Mouse (Mus musculus) embryonic facial prominence, embryonic 11.5 days (tissue): ENCODE data around the gene Dusp18. TPM values are rescaled to one million over a fixed set of nuclear protein-coding genes. Genes with fewer than 3 reads are reported as not detected.

Experiments used
- ATAC-seq: fragments of 200-750 bp; cut with Nextera tagmentation; replicated peaks from 2 replicates; pipeline ENCODE4 v1.8.0; 2017; ENCODE audit warnings: low read depth; ENCODE audit not compliant: insufficient number of reproducible peaks, low FRiP score, low TSS enrichment
- DNase-seq: peaks from one replicate; pipeline ENCODE4 v3.0.0-alpha.2; 2015; ENCODE audit warnings: low spot score
- H3K27ac ChIP-seq: fragments of 300-500 bp; sonication (generic); replicated peaks from 2 replicates; pipeline ENCODE4 v1.5.1; 2014; ENCODE audit warnings: mild to moderate bottlenecking, low read depth, low read length, control low read depth
- H3K27me3 ChIP-seq: fragments of 300-500 bp; sonication (generic); 2 replicates; pipeline ENCODE4 v1.6.1; 2014; ENCODE audit warnings: mild to moderate bottlenecking, low read length, moderate library complexity, mixed read lengths; ENCODE audit not compliant: control insufficient read depth, insufficient read depth
- H3K36me3 ChIP-seq: fragments of 300-500 bp; sonication (generic); replicated peaks from 2 replicates; pipeline ENCODE4 v1.6.1; 2014; ENCODE audit warnings: low read depth, mild to moderate bottlenecking, low read length, moderate library complexity, mixed read lengths; ENCODE audit not compliant: control insufficient read depth, insufficient read depth
- H3K4me1 ChIP-seq: fragments of 300-500 bp; sonication (generic); 2 replicates; pipeline ENCODE4 v1.6.1; 2014; ENCODE audit warnings: low read length, mixed read lengths; ENCODE audit not compliant: control insufficient read depth, insufficient read depth
- H3K4me2 ChIP-seq: fragments of 300-500 bp; sonication (generic); 2 replicates; pipeline ENCODE4 v1.6.1; 2014; ENCODE audit warnings: low read depth, mild to moderate bottlenecking, control low read depth, low read length, moderate library complexity
- H3K4me3 ChIP-seq: fragments of 300-500 bp; sonication (generic); 2 replicates; pipeline ENCODE4 v1.5.1; 2014; ENCODE audit warnings: low read depth, low read length, control low read depth
- H3K9ac ChIP-seq: fragments of 300-500 bp; sonication (generic); replicated peaks from 2 replicates; pipeline ENCODE4 v1.6.1; 2014; ENCODE audit warnings: mild to moderate bottlenecking, control low read depth, low read length
- H3K9me3 ChIP-seq: fragments of 300-500 bp; sonication (generic); replicated peaks from 2 replicates; pipeline ENCODE4 v1.6.1; 2016; ENCODE audit warnings: mild to moderate bottlenecking, low read length, inconsistent platforms, mixed read lengths; ENCODE audit not compliant: control insufficient read depth
- WGBS: fragments of 180-500 bp; shearing (Covaris S2); extraction: QIAGEN DNeasy Blood & Tissue Kit; methylation state at CpG from one replicate; pipeline ENCODE4 v1.1.7; 2014; 5-methylcytosine and 5-hydroxymethylcytosine counted together
- polyA plus RNA-seq: library from polyadenylated mRNA; unstranded; fragments of >200 nt; fragmentation: Nextera tagmentation; extraction: Ambion mirVana; gene quantifications from 2 replicates; pipeline ENCODE4 v1.2.1, GENCODE M21; 2014

The Dusp18 gene
- polyA plus RNA-seq, 1 experiment from 2014 or later: 13.2 TPM

- Histone ChIP-seq H3K4me3 (no peak overlapping the region), H3K4me1 (no peaks in the 10 kb centered on the region), H3K9me3 (no peaks in the 10 kb centered on the region), H3K36me3 (no peaks in the 10 kb centered on the region), H3K27ac (no peak overlapping the region), H3K9ac (no peak overlapping the region), H3K4me2 (no peak overlapping the region), H3K27me3 (no peaks in the 10 kb centered on the region)
- ATAC-seq: no peak
- no peak for DNase-seq
- 83% methylated on average over 1 of the region's 1 CpGs for WGBS
These were observed 893 bp downstream of the Dusp18 start for GRCm38 (mm10) chr11:3895933-3896332.

DNA sequence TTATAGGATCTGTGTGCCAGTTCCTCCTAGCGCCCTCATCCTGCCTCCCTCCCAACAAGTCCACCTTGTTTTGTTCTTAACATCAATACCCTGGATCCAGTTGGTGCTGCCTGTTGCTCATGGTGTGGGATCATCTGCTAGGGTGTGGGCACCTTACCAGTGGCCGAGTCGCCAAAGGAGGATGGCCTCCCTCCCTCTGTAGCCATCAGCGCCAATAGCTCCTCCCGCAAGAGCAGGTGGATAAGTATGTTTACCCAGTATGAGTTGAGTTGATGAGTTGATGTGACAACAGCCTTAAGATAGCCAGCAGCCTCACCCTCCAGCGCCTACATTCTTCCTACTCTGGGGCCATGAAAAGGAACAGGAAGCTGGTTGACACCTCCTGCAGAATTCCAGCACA lies 5.3 kb downstream of the Dusp18 start:
- no peak for ATAC-seq

GRCm38 (mm10) chr11:3902516-3902915 lies 7.5 kb downstream of the Dusp18 start:
- Histone ChIP-seq H3K4me1 (no peaks in the 10 kb centered on the region), H3K27me3 (no peaks in the 10 kb centered on the region), H3K27ac (no peak overlapping the region), H3K9ac (no peak overlapping the region), H3K4me2 (no peak overlapping the region), H3K36me3 (no peaks in the 10 kb centered on the region), H3K9me3 (no peaks in the 10 kb centered on the region), H3K4me3 (no peak overlapping the region)
- no peak for ATAC-seq
- WGBS: 92% methylated on average over 3 of the region's 3 CpGs
- no peak for DNase-seq

More for the DNA sequence above, 5.3 kb downstream of the Dusp18 start:
- Histone ChIP-seq H3K4me2 (no peak overlapping the region), H3K9ac (no peak overlapping the region), H3K36me3 (no peaks in the 10 kb centered on the region), H3K4me3 (no peak overlapping the region), H3K27me3 (no peaks in the 10 kb centered on the region), H3K27ac (no peak overlapping the region), H3K9me3 (no peaks in the 10 kb centered on the region), H3K4me1 (no peaks in the 10 kb centered on the region)
- DNase-seq: no peak
- 82% methylated on average over 6 of the region's 6 CpGs for WGBS

DNA sequence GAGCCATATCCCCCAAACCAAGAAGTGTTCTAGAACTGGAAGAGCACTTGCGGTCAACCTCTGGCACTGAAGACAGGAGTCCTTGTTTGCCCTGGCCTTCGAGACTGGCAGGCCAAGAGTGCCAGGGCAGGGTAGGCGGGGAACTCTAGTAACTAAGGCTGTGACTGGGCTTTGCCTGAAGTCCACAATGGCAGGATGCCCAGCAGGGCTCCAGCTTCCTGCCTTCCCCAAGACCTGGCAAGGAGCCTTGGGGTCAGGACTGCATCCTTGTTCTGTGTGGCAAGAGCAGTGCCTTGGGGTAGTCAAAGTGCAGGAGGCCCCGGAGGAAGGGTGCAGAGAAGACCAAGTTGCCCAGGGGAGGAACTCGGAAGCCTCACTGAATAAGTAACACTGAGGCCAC lies 8.0 kb downstream of the Dusp18 start:
- no peak overlapping the region for H3K27ac ChIP-seq
- H3K4me3 ChIP-seq: no peak overlapping the region
- whole genome bisulfite sequencing: 72% methylated on average over 5 of the region's 5 CpGs
- H3K27me3 ChIP-seq: no peaks in the 10 kb centered on the region
- H3K9me3 ChIP-seq: no peaks in the 10 kb centered on the region
- ATAC-seq: no peak
- no peak overlapping the region for H3K4me2 ChIP-seq
- no peak for DNase-seq
- no peaks in the 10 kb centered on the region for H3K36me3 ChIP-seq
- H3K9ac ChIP-seq: no peak overlapping the region
- no peaks in the 10 kb centered on the region for H3K4me1 ChIP-seq

DNA sequence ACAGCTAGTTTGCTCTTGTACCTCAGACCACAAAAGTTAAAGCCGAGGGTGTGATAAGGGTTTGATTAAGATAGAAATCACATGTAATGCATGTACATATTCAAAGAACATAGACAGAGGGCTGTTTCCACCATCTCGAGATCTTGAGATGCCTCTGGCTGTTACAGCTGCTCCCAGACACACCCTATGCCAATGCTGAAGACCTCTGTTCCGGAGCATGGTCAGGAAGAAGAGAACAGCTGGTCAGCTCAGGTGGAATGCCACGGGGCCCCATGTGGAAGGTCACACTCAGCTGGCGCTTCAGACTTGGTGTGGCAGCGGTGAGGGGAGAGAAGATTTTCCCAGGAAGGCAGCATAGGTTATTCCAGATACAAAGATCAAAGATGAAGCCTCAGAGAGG lies 9.6 kb downstream of the Dusp18 start:
- Histone ChIP-seq H3K27ac (no peak overlapping the region), H3K9ac (no peak overlapping the region), H3K36me3 (no peaks in the 10 kb centered on the region), H3K4me3 (no peak overlapping the region), H3K27me3 (no peaks in the 10 kb centered on the region), H3K9me3 (no peaks in the 10 kb centered on the region), H3K4me1 (no peaks in the 10 kb centered on the region), H3K4me2 (no peak overlapping the region)
- no peak for ATAC-seq
- WGBS: 82% methylated on average over 6 of the region's 6 CpGs
- DNase-seq: no peak

- no peak for DNase-seq
- ATAC-seq: no peak
- Histone ChIP-seq H3K36me3 (no peaks in the 10 kb centered on the region), H3K4me1 (no peaks in the 10 kb centered on the region), H3K27me3 (no peaks in the 10 kb centered on the region; the same call in 1 of the 2 replicates), H3K9ac (no peak overlapping the region), H3K4me3 (no peak overlapping the region), H3K4me2 (no peak overlapping the region), H3K27ac (no peak overlapping the region), H3K9me3 (no peaks in the 10 kb centered on the region)
- 88% methylated on average over 1 of the region's 1 CpGs for WGBS
These were observed 10.4 kb downstream of the Dusp18 start for GRCm38 (mm10) chr11:3905446-3905845.

GRCm38 (mm10) chr11:3909236-3909635 lies 14.2 kb downstream of the Dusp18 start:
- Histone ChIP-seq H3K36me3 (no peaks in the 10 kb centered on the region), H3K4me3 (no peak overlapping the region), H3K4me2 (no peak overlapping the region), H3K4me1 (peaks cover 3% of the 10 kb centered on the region; the same call in 1 of the 2 replicates), H3K9me3 (no peaks in the 10 kb centered on the region), H3K27ac (no peak overlapping the region), H3K27me3 (peaks cover 3% of the 10 kb centered on the region), H3K9ac (no peak overlapping the region)
- DNase-seq: no peak
- no peak for ATAC-seq
- 88% methylated on average over 4 of the region's 4 CpGs for WGBS

DNA sequence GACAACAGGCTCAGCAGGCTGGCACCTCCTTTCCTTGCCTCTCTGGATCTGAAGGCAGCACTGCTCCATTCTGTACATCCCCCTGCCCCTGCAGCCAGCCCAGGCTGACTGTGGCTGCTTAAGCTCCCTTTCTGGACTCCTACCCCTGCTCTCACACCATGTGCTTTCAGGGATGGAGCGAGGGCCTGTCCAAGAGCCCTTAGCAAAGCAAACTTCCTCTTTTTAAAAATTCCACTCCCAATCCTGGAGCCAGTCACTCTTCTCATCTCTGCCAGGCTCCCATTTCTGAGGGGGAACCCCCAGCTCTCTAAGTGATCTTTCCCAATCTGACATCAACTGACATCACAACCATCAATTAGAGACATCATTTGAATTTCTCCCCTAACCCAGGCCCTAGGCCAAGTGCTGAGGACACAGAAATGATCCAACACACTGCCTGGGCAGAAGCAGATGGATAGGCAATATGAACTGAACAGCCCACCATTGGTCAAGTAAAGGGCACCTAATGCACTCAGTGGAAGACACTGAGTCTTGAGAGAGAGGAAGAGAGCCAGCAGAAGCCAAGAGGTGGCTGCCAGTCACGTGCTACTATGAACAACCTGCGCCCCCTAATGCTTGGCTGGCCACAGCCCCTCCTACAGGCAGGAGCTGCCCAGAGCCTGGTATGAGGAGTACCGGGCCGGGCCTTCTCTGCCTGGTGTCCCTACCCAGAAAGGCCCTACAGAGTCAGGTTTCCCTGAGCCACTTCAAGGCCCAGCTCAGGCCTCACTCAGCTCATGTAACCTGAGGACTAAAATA lies 15.7 kb downstream of the Dusp18 start:
- Histone ChIP-seq H3K4me1 (peaks cover 3% of the 10 kb centered on the region; the same call in 1 of the 2 replicates), H3K4me2 (no peak overlapping the region), H3K9me3 (no peaks in the 10 kb centered on the region), H3K36me3 (no peaks in the 10 kb centered on the region), H3K27me3 (peaks cover 3% of the 10 kb centered on the region), H3K9ac (no peak overlapping the region), H3K27ac (no peak overlapping the region), H3K4me3 (no peak overlapping the region)
- no peak for DNase-seq
- 53% methylated on average over 5 of the region's 5 CpGs for WGBS
- no peak for ATAC-seq
